Mouse (Mus musculus) gastrocnemius, postnatal 4 days (tissue): Measurements from ENCODE around the gene Cdc40. TPM values are rescaled to one million over a fixed set of nuclear protein-coding genes. Genes with fewer than 3 reads are reported as not detected.
"Not testable (repeated sequence)": the region's sequence is repeated elsewhere in the genome, so short reads cannot be mapped to it uniquely, and the experiment has no call there.

Source experiments
- DNase-seq, 2 experiments: peaks; one replicate each; pipeline ENCODE4 v3.0.0; 2021 to 2022; ENCODE audit warnings: low spot score in 2 of 2, mixed read lengths in 2 of 2
- total RNA-seq, 2 experiments: library from RNA; stranded (reverse); gene quantifications; 2 replicates each; pipeline ENCODE4 v1.2.3; 2021

Gene Cdc40
- total RNA-seq, 2 experiments from 2014 or later = 14.9 to 18.0 TPM

- no peak for DNase-seq
These were observed 11.8 kb downstream of the Cdc40 start for GRCm38 (mm10) chr10:40871301-40871700.

GRCm38 (mm10) chr10:40868081-40868480, 15.0 kb downstream of the Cdc40 start:
- DNase-seq = no peak

GRCm38 (mm10) chr10:40857599-40857998, 25.5 kb downstream of the Cdc40 start:
- no peak for DNase-seq

- DNase-seq = no peak
These were observed 26.4 kb downstream of the Cdc40 start for GRCm38 (mm10) chr10:40856703-40857102.

GRCm38 (mm10) chr10:40855616-40856015, 27.5 kb downstream of the Cdc40 start:
- no peak for DNase-seq

GRCm38 (mm10) chr10:40851138-40851537, 32.0 kb downstream of the Cdc40 start:
- DNase-seq = no peak

- DNase-seq = no peak
These were observed 32.5 kb downstream of the Cdc40 start for GRCm38 (mm10) chr10:40850644-40851043.

- DNase-seq = no peak
These were observed 35.8 kb downstream of the Cdc40 start for GRCm38 (mm10) chr10:40847176-40847874.

GRCm38 (mm10) chr10:40845626-40846025, 37.5 kb downstream of the Cdc40 start:
- no peak for DNase-seq

- no peak for DNase-seq
These were observed 38.6 kb downstream of the Cdc40 start for GRCm38 (mm10) chr10:40844546-40844945.

- no peak for DNase-seq
These were observed 39.3 kb downstream of the Cdc40 start for GRCm38 (mm10) chr10:40843841-40844240.

- DNase-seq = no peak
These were observed 43.0 kb downstream of the Cdc40 start for GRCm38 (mm10) chr10:40840086-40840485.

GRCm38 (mm10) chr10:40831267-40831666, 51.8 kb downstream of the Cdc40 start:
- DNase-seq = no peak

- no peak for DNase-seq
These were observed 52.8 kb downstream of the Cdc40 start for GRCm38 (mm10) chr10:40830312-40830711.

GRCm38 (mm10) chr10:40827706-40828105, 55.4 kb downstream of the Cdc40 start:
- no peak for DNase-seq

GRCm38 (mm10) chr10:40825952-40826351, 57.2 kb downstream of the Cdc40 start:
- DNase-seq = no peak

- no peak for DNase-seq
These were observed 66.6 kb downstream of the Cdc40 start for GRCm38 (mm10) chr10:40816471-40816870.

GRCm38 (mm10) chr10:40813627-40814026, 69.5 kb downstream of the Cdc40 start:
- no peak for DNase-seq

- DNase-seq = not testable (repeated sequence)
These were observed 73.7 kb downstream of the Cdc40 start for GRCm38 (mm10) chr10:40809411-40809910.

GRCm38 (mm10) chr10:40806221-40806620, 76.9 kb downstream of the Cdc40 start:
- no peak for DNase-seq

GRCm38 (mm10) chr10:40805221-40805620, 77.9 kb downstream of the Cdc40 start:
- no peak for DNase-seq

GRCm38 (mm10) chr10:40792115-40792514, 91.0 kb downstream of the Cdc40 start:
- DNase-seq = no peak

GRCm38 (mm10) chr10:40790406-40790805, 92.7 kb downstream of the Cdc40 start:
- no peak for DNase-seq
